Mouse (Mus musculus): ENCODE measurements around the gene Tcp10b. TPM values are rescaled to one million over a fixed set of nuclear protein-coding genes. Genes with fewer than 3 reads are reported as not detected.
"Not testable (repeated sequence)": the region's sequence is repeated elsewhere in the genome, so short reads cannot be mapped to it uniquely, and the experiment has no call there.

The Tcp10b gene
- total and polyA plus RNA-seq, 2 experiments, result 0.65 TPM; not detected in 1

GRCm38 (mm10) chr17:13091510-13091909, 30.6 kb downstream of the Tcp10b start:
- H3K4me3 ChIP-seq (ENCODE audit: insufficient read depth, low read depth, low read length); H3K27ac ChIP-seq (replicated peaks; ENCODE audit: insufficient read depth, low read depth, low read length); H3K36me3 ChIP-seq (ENCODE audit: control insufficient read depth, insufficient read depth, low read length); H3K4me1 ChIP-seq (ENCODE audit: control insufficient read depth, insufficient read depth, low read length); DNase-seq (ENCODE audit: extremely low read depth, low read depth, low spot score); H3K27me3 ChIP-seq (ENCODE audit: control insufficient read depth, insufficient read depth, low read length); H3K79me2 ChIP-seq (ENCODE audit: control insufficient read depth, insufficient read depth, low read length); H3K9ac ChIP-seq (ENCODE audit: low read depth, low read length): not testable (repeated sequence)
- no CpG with 5 or more reads among the region's 1 CpGs for WGBS

GRCm38 (mm10) chr17:13092100-13092764, 31.3 kb downstream of the Tcp10b start:
- not testable (repeated sequence) for H3K27me3 ChIP-seq (ENCODE audit: control insufficient read depth, insufficient read depth, low read length); H3K4me1 ChIP-seq (ENCODE audit: control insufficient read depth, insufficient read depth, low read length); DNase-seq (ENCODE audit: extremely low read depth, low read depth, low spot score); H3K9ac ChIP-seq (ENCODE audit: low read depth, low read length); H3K36me3 ChIP-seq (ENCODE audit: control insufficient read depth, insufficient read depth, low read length); H3K79me2 ChIP-seq (ENCODE audit: control insufficient read depth, insufficient read depth, low read length); H3K4me3 ChIP-seq (ENCODE audit: insufficient read depth, low read depth, low read length); H3K27ac ChIP-seq (replicated peaks; ENCODE audit: insufficient read depth, low read depth, low read length)
- 71% methylated on average over 7 of the region's 8 CpGs for WGBS

GRCm38 (mm10) chr17:13092960-13093359, 32.1 kb downstream of the Tcp10b start:
- not testable (repeated sequence) for H3K27ac ChIP-seq (replicated peaks; ENCODE audit: insufficient read depth, low read depth, low read length); H3K79me2 ChIP-seq (ENCODE audit: control insufficient read depth, insufficient read depth, low read length); H3K4me1 ChIP-seq (ENCODE audit: control insufficient read depth, insufficient read depth, low read length); H3K27me3 ChIP-seq (ENCODE audit: control insufficient read depth, insufficient read depth, low read length); H3K9ac ChIP-seq (ENCODE audit: low read depth, low read length); H3K36me3 ChIP-seq (ENCODE audit: control insufficient read depth, insufficient read depth, low read length); DNase-seq (ENCODE audit: extremely low read depth, low read depth, low spot score); H3K4me3 ChIP-seq (ENCODE audit: insufficient read depth, low read depth, low read length)
- 91% methylated on average over 3 of the region's 4 CpGs for WGBS

DNA sequence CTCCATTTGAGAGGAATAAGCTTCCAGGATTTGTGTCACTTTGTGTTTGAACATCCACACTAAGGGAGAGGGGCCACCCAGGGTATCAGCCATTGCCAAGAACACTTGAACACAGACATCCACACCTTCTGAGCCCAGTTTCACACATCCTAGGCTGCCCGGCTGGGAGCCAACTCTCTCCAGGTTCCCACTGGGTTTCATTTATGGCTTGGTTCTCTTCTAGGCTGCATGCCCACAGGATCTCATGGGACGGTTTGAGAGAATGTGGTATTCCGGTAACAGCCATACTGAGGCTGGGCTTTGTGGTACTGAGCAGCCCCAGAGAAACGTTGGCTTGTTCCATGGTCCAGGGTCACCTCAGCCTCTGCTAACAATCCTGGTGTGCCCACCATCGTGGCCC, 45.7 kb downstream of the Tcp10b start:
- not testable (repeated sequence) for H3K27ac ChIP-seq (replicated peaks; ENCODE audit: insufficient read depth, low read depth, low read length); H3K27me3 ChIP-seq (ENCODE audit: control insufficient read depth, insufficient read depth, low read length); H3K4me3 ChIP-seq (ENCODE audit: insufficient read depth, low read depth, low read length); H3K36me3 ChIP-seq (ENCODE audit: control insufficient read depth, insufficient read depth, low read length); H3K9ac ChIP-seq (ENCODE audit: low read depth, low read length); H3K79me2 ChIP-seq (ENCODE audit: control insufficient read depth, insufficient read depth, low read length); DNase-seq (ENCODE audit: extremely low read depth, low read depth, low spot score); H3K4me1 ChIP-seq (ENCODE audit: control insufficient read depth, insufficient read depth, low read length)
- 89% methylated on average over 5 of the region's 5 CpGs for WGBS

DNA sequence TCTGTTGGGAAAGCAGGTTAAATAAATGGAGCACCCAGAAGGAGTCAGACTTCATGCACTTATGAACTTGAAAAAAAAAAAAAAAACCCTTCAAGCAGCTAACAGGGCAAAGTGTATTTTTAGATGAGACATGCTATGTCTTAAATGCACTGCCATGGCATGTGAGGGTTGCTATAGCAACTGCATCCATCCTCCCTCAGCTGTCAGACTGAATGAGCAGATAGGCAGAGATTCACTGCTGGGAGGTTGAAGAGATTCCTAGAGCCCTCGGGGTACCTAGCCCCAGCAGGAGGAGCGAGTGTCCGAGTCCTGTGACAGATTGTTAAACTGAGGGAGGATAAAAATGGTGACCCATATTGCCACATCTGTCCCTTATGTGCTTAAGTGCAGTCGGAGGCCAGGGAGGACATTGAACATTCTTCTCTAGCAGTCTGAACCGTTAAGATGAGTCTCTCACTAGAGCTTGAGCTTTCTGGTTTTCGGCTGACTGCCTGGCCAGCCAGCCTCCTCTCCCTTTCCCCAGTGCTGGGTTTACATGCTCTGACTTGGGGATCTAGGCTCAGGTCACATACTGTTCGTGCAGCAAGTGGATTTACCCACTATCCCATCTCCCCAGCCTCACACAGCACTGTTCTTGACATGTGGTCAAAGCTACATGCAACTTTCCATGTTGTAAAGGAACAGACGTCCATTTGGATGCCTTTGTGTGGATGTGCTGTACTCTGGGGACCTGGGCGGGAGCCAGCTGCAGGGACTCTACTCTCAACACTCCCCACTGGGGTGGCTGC, 51.8 kb downstream of the Tcp10b start:
- not testable (repeated sequence) for H3K79me2 ChIP-seq (ENCODE audit: control insufficient read depth, insufficient read depth, low read length); H3K27me3 ChIP-seq (ENCODE audit: control insufficient read depth, insufficient read depth, low read length); H3K4me1 ChIP-seq (ENCODE audit: control insufficient read depth, insufficient read depth, low read length); H3K9ac ChIP-seq (ENCODE audit: low read depth, low read length); H3K4me3 ChIP-seq (ENCODE audit: insufficient read depth, low read depth, low read length); DNase-seq (ENCODE audit: extremely low read depth, low read depth, low spot score); H3K36me3 ChIP-seq (ENCODE audit: control insufficient read depth, insufficient read depth, low read length); H3K27ac ChIP-seq (replicated peaks; ENCODE audit: insufficient read depth, low read depth, low read length)
- 53% methylated on average over 3 of the region's 9 CpGs for WGBS

DNA sequence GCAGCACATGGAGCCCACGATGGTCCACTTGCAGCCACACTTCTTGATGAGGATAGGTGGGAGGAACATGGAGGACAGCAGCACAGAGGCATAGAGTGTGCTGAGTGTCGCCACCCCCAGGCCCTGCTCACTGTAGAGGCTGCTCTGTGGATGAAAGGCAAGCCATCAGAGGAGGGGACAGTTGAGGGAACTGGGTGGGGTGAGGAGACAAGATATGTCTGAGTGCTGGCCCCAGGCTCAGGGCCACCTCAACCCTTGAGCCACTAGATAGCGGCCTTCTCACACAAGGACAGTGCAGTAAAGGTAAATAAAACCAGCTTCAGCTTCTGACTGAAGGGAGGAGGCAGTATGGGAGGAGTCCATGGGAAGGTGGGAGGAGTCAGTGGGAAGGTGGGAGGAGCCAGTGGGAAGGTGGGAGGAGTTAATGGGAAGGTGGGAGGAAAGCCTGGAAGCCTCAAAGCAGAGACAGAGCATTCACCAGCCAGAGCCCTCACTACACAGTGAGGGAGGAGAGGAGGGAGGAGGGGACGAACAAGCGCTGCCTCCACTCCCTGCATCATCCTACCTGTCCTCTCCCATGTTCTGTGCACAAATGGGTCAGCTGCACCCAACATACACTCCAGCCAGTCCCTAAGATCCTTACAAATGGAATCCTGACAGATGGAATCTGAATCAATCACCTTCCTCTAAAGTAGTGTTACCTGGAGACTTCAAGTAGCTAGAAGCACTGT, 62.6 kb downstream of the Tcp10b start:
- 95% methylated on average over 2 of the region's 5 CpGs for WGBS
- not testable (repeated sequence) for H3K9ac ChIP-seq (ENCODE audit: low read depth, low read length); DNase-seq (ENCODE audit: extremely low read depth, low read depth, low spot score); H3K36me3 ChIP-seq (ENCODE audit: control insufficient read depth, insufficient read depth, low read length); H3K79me2 ChIP-seq (ENCODE audit: control insufficient read depth, insufficient read depth, low read length); H3K4me3 ChIP-seq (ENCODE audit: insufficient read depth, low read depth, low read length); H3K27me3 ChIP-seq (ENCODE audit: control insufficient read depth, insufficient read depth, low read length); H3K27ac ChIP-seq (replicated peaks; ENCODE audit: insufficient read depth, low read depth, low read length); H3K4me1 ChIP-seq (ENCODE audit: control insufficient read depth, insufficient read depth, low read length)

DNA sequence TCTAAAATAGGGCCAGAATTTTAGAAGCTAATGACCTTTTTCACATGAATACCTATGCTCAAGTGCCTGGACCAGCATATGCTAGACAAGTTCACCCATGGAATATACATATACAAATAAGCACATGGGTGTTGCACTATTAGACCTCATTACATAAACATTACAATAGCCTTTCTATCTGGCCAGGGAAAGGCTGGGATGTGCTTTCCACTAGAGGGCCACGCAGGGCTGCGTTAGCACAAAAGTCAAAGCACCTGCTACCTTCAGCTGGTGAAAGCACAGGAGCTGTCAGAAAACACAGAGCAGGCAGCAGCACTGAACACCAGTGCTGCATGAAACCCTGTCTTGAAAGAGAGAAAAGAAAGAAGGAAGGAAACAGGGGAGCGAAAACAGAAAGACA, 63.3 kb downstream of the Tcp10b start:
- H3K4me3 ChIP-seq (ENCODE audit: insufficient read depth, low read depth, low read length); H3K4me1 ChIP-seq (ENCODE audit: control insufficient read depth, insufficient read depth, low read length); H3K9ac ChIP-seq (ENCODE audit: low read depth, low read length); H3K36me3 ChIP-seq (ENCODE audit: control insufficient read depth, insufficient read depth, low read length); H3K27ac ChIP-seq (replicated peaks; ENCODE audit: insufficient read depth, low read depth, low read length); H3K27me3 ChIP-seq (ENCODE audit: control insufficient read depth, insufficient read depth, low read length); DNase-seq (ENCODE audit: extremely low read depth, low read depth, low spot score); H3K79me2 ChIP-seq (ENCODE audit: control insufficient read depth, insufficient read depth, low read length): not testable (repeated sequence)
- 28% methylated on average over 2 of the region's 3 CpGs for WGBS

DNA sequence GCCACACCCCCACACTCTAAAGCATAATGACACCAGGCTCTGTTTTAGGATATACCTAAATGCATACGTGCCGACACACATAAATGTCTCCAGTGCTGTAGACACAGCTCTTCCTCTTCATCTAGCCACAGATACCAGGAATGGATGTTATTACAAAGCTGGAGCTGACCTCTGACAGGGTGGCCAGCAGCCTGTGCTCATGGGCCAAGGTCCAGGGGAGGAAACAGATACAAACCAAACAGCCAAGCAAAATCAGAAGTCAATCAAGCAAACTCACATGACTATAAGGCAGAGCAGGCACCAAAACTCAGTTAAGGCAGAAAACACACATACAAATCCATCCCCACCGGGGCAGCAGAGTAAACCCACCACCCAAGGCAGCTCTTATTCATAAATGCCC, 68.4 kb downstream of the Tcp10b start:
- not testable (repeated sequence) for DNase-seq (ENCODE audit: extremely low read depth, low read depth, low spot score); H3K36me3 ChIP-seq (ENCODE audit: control insufficient read depth, insufficient read depth, low read length); H3K4me1 ChIP-seq (ENCODE audit: control insufficient read depth, insufficient read depth, low read length); H3K9ac ChIP-seq (ENCODE audit: low read depth, low read length); H3K4me3 ChIP-seq (ENCODE audit: insufficient read depth, low read depth, low read length); H3K79me2 ChIP-seq (ENCODE audit: control insufficient read depth, insufficient read depth, low read length); H3K27me3 ChIP-seq (ENCODE audit: control insufficient read depth, insufficient read depth, low read length)
- no CpG with 5 or more reads among the region's 3 CpGs for WGBS
- peak overlapping the region; percentile 59 for H3K27ac ChIP-seq (replicated peaks; ENCODE audit: insufficient read depth, low read depth, low read length)
